Mouse (Mus musculus) ovary, postnatal 14 days (tissue): ENCODE measurements around the gene Ssh1.

Source experiments
- DNase-seq: peaks from one replicate; pipeline ENCODE4 v3.0.0; 2022; ENCODE audit warnings: low spot score

Ssh1 gene

DNA sequence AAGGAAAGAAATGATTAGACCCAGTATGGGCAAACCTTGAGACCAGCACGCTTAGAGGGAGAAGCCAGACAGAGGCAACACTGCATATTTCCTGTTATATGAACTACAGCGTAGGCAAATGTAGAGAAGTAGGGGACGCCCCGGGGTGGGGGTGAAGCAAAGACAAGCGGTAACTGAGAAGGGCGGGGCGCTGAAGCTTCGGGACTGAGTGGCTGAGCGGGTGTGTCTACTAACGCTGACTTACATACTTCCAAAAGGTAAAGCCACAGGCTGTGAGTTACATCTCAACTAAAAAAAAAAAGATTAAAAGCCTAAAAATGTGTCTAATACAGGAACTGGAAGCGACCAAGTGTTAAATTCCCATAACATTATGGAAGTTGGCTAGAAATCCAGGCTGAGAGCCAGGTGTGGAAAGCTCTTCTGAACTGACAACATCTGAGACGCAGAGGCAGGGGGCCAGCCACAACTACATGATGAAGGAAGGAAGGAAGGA, 1.3 kb downstream of the Ssh1 start:
- DNase-seq = no peak

DNA sequence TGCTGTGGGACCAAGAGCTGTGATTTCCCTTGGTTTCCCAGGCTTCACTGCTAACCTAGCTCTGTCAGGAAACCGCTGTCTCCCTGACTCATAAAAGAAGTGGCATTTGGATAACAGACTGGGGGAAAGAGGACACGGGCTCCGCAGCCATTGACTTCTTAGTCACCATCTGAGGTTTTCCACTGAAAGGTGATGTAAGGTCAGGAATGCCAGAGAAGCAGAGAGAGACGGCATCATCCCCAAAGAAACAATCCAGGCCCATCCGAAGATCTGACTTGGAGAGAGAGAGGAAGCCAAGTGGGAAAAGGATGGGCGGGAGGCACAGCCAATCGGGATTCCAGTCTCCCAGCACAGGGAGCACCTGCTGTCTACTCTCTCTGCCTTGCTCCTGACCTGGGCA, 2.6 kb downstream of the Ssh1 start:
- no peak for DNase-seq

DNA sequence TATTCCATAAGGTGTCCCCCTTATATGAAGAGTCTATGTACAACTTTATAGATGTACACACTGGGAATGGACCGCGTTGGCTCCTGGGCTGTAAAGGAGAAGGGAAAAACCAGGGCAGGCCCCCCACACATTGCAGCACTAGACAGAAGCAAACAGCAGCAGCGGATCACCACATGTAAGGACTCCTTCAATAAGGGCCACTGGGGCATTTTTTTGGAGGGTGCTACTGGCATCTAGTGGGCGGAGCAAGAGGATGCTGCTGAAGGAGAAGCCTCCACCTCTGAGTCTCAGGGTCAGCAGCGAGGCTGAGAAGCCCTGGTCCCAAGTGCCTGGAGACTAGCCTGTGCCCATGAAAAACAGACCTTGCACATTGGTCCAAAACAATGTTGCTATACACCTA, 3.1 kb downstream of the Ssh1 start:
- DNase-seq = no peak

DNA sequence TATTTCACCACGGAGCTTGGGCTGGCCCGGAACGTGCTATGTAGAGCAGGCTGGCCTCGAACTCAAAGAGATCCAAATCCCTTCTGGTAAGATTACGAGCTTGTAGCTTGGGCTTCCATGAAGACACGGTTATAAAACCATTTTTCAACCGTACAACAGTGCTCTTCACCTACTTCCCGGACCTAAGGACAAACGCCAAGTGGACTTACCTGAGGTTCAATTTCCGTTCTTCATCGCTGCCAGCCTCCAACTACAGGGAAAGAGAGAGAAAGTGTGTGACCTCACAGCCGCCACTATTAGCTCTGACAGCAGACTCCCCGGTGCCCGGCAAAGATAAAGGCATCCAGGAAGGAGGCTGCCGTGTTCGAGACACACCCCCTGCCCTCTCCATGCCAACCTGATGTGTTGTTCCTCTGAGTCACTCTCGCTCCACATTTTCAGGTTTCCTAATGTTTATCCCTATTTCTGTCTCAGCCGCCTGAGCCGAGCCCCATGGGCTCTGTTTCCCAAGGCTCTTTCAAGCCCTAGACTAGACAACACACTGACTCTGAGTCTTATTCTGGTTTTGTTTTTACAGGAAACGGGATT, 4.2 kb downstream of the Ssh1 start:
- no peak for DNase-seq

DNA sequence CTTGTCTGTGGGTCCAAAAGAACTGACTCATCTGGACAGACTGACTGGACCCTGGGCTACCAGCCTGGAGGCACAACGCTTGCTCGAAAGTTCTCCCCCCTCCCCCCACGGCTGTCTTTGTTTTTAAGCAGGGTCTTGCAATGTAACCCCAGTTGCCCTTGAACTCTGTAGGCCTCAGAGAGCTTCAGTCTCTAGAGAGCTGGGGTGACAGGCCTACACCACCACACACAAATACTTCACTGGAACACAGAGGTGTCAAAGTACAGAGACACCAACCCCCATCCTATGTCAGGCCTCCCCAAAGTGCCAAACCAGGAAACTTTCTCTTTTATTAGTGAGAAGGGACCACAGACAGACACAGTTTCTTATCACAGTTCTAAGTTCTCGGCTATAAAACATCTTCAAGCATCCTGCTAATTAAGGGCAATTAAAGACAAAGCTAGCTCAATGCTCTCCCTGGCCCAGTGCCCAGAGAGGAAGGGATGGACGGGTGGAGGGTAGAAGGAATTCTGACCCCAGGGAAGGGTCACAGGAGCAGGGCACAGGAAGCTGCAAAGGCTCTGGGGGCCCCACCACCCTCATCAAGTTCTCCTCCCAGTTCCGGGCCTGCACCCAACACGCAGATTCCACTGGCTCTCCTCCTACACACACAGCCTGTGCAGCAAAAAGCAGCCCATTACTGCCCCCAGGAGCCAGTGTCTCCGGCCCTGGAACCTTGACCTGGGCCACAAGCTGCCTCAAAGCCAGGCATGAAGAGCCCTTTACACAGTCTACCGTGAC, 7.3 kb downstream of the Ssh1 start:
- DNase-seq = peak; percentile 36

DNA sequence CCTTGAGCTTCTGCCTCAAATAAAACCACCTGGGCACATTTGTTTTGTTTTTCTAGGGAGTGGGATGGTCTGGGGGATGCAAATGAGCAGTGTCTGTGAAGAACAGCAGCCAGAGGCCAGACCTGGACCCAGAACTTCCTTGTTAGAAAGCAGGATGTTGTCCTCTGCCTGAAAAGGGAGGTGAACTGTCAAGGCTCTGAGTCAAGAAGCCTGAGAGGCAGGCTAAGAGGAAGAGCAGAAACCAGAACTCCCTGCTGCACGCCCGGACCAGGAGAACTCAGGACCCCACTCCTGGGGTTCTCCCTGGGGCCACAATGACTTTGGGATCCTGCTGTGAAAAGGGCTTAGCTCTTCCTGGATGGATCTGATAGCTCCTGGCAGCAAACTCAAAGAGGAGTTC, 8.0 kb downstream of the Ssh1 start:
- no peak for DNase-seq

DNA sequence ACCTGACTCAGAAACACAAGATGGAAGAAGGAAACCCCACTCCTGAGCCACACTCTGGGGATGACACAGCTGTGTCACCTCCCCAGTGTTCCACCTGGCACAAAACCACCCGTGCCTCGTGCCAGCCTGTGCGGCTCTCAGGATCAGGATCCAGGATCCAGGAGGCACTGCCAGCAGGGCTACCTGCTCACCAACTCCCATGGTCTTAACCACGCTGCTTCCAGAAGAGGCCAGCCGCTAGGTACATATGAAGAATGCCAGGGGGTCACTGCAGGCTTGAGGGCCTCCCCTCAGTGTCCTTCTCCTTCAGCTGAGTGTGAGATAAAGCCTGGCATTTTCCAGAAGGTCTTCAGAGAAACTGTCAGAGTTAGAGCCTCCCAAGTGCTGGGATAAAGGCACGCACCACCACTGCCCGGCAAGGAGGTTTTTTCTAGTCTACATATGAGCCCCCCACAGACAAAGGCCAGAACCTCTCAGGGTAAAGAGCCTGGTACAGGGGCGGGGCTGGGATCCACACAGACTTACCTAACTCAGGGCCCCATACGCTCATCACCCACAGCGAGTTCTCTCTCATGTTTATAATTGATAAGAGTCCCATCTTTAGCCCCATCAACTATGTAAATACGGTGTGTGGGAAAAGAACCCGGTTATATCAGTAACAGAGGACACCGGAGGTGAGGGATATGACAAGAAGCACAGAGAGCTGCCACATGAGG, 9.5 kb downstream of the Ssh1 start:
- no peak for DNase-seq

DNA sequence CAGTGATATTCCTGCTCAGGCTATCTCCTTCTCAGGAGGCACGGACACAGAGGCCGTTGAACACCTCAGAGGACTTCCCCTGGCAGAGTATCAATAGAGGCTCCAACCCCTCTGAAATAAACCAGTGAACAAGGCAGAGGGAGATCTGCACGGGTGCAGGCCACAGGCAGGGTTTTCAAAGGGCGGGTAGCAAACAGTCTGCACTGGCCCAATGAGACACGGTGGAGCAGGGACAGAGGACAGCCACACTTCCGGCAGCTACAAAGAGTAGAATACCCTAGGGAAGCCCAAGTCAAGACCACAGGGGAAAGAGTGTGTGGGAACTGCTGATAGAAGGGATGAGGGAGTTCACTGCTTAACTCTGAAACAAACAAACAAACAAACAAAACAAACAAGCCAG, 10.2 kb downstream of the Ssh1 start:
- DNase-seq = no peak

DNA sequence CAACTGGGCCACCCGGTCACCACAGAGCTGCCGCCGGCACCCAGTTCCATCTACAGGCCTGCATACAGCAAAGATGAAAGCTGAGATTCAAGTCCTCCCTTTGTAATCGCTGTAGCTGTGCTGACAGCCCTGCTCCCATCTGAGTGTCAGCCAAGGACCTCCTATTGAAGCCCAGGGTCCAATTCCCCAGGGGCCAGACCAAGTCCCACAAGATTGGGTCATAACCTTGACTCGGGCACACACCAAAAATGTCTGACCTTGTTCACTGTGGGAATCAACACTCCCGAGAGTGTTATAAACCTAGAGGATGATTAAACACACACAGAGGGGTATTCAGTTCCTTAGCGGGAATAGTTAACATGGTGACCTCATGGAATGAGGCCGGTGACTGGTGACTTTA, 11.9 kb downstream of the Ssh1 start:
- no peak for DNase-seq

DNA sequence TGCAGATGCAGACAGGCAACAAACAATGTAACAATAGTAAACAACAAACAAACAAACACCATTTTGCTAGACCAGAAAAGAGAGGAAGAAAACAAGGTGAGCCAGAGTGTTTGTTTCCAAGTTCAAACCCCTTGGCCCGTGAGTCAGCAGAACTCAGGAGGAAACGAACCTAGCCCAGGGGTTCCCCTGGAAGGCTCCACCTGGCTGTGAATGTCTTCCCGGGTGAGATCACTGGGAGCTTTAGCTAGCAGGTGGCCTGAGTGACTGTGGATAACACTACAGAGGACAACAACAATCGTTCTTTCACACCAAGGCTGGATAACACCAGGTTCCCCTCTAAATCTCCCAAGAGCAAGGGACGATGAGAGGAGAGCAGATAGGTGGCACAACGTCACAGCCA, 12.5 kb downstream of the Ssh1 start:
- no peak for DNase-seq

DNA sequence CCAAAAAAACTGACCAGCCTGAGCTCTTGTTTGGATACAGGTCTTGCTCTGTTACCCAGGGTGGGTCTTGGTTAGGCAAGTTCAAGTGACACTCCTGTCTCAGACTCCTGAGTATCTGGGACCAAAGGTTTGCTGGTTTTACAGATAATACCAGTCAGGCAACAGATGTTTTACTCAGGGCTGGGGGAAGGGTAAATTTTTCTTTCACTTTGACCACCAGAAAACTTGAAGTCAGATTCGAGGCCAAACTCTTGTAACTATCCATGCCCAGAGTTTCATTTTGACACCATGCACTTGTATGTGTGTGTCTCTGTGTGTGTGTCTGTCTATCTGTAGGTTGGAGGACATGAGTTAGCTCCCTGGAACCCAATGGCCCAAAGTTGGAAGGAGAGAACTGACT, 13.2 kb downstream of the Ssh1 start:
- DNase-seq = no peak

DNA sequence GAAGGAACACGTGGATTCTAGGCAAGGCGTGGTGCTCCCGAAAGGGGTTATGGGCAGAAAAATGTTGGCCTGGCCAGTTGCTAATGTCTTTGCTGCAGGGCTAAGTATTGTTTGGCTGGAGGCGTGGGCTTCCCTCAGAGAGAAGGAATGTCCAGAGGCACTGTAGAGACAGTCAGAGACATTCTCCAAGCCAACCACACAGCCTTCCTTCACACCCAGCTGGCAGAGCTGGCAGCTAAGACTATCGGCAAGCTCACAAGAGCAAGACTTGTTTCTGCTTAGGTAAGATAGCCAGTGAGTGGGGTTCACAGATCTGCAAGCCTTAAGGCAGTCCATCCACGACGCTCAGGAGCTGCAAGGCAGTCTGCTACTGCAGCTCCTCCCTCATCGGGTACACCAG, 16.4 kb downstream of the Ssh1 start:
- DNase-seq = no peak

DNA sequence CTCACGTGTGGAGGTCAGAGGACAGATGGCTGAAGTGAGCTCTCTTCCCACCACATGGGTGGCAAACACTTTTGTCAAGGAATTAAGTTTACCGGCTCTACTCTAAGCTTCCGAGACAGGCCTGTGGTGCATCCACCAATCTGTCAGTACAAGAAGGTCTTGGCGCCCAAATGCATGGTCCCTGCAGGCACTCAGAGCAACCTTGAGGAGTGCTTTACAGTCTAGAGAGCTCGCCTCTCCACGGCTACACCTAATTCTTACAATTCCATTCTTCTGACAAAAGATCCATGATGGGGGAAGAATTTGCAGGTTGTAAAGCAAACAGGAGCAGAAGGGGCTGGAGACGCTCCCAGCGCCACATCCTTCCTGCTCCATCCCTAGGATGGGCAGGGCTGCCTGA, 17.1 kb downstream of the Ssh1 start:
- no peak for DNase-seq

DNA sequence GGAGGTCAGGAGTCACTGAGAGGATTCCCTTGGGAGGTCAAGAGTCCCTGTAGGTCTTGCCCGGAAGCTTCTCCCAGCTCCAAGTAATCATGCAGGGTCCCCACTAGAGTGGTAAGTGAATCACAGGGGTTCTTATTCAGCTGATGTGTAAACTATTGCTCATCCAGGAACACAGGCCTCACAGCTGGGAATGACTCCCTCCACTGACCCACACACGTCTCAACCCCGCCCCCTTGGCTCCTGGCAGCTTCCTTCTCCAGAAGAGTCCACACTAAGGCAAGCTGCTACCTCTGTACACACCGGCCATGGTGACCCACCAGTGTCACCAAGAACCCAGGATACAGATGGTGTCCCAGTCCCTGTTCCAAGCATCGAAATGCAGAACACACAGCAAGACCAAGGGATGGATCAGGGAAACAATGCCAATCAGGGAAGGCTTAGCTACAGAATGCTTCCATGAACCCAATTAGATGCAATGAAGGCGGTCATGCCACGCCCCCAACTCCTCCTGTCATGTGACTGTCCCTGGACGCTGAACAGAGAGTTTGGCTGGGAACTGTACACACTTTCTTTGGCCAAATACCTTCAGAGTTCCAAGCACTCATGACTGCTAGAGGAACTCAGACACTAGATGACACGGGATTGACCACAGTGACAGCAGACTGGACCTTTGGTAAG, 18.0 kb downstream of the Ssh1 start:
- no peak for DNase-seq

DNA sequence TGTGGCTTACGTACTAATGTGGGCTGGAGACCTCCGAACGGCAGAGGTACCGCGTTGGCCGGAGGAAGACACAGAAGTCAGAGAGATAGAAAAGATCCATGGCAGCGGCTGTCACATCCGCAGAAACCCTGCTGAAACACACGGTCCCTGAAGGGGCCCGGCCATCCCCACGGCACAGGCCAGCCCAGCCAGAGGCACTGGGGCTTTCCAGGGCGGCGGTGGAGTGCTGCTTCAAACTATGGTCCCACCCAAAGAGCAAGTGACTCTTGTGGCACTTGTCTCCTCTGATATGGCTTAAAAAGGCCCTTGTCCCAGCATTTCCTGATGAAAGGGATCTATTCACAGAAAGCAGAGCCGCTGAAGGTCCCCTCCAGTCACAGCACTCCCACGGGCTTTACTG, 19.1 kb downstream of the Ssh1 start:
- DNase-seq = no peak

DNA sequence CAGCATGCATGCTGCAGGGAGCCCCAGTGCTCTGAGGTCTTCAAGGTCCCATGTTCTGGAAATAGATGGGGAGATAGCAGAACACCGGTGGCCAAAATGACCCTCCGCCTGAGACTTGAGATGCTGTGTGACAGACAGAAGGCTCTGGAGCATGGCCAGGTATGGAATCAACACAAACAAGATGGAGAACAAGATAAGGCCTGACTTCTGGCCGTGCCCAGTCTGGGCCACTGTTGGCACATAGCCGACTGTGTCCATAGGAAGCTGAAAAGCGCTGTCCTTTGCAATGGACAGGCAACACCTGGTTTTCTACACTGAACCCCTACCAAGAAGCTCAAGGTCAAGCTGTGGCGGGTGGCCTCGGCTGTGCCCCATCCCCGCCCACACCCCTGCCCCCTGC, 19.9 kb downstream of the Ssh1 start:
- DNase-seq = no peak

DNA sequence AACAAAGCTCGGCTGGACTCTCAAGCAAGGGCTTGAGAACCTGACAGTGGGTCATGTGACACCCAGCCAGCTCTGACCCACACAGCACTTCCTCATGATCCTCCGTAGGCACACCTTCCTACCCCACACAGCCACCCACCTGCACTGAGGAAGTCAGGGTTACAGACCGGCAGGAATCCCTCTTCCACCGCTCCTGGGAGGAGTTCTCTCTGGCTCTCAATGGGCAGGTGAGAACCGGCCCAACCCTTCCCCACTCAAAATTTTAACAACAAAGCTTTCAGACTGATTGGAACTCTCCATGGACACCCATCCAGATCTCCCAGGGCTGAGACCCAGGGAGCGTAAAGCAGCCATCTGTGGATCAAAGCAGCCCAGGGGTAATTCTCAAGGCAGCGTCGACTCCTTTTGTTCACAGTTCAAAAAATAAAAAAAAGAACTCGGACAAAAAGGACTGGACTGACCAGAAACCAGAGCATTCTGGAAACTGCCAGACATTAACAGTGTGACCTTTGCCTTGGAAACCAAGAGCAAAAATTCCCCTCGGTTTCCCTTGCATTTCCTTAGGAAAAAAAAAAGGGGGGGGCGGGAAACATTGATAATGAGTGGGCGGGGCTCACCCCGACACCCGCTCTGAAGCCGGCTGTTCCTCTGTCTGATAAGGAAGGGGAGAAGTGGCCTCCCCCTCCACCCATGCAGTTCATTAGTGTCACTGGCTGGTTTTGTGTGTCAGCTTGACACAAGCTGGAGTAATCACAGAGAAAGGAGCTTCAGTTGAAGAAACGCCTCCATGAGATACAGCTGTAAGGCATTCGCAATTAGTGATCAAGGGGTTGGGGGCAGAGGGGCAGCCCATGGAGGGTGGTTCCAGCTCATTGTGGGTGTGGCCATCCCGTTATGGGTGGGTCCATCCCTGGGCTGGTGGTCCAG, 20.8 kb downstream of the Ssh1 start:
- no peak for DNase-seq

DNA sequence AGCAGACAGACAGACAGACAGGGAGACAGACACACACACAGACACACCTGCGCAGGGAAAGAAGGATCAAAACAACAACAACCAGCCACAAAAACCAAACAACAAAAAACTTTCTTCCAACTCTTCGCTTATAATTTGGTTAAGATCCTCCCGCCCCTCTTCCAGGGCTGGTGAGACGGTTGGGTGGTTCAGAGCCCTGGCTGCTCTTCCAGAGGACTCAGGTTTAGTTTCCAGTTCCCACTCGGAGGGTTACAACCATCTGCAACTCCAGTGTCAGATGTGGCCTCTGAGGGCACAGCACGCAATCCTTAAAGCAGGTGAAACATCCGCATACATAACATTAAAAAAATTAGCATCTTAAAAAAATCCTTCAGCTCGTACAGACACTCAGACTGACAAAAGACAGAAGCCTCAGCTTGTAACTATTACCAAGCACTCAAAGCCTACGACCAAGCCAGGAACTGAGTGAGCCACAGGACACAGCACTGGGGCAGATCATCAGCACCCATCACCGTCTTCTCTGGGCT, 22.2 kb downstream of the Ssh1 start:
- no peak for DNase-seq

DNA sequence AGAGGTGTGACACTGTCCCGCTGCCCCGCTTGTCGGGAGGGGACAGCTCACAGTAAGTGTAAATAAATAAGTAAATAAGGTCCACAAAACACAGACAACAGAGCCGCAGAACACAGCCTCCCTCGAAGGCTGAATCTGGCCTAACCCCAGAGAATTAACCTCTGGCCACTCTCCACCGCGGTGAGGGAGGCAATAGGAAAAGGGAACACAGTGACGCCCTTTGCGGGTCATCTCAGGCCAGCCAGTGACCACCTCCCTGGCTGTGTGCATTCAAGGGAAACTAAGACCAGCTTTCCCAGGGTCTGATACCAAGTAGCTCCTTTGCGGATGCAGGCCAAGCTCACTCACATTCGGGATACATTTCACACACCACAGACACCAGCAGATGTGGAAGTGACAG, 25.3 kb downstream of the Ssh1 start:
- DNase-seq = no peak

DNA sequence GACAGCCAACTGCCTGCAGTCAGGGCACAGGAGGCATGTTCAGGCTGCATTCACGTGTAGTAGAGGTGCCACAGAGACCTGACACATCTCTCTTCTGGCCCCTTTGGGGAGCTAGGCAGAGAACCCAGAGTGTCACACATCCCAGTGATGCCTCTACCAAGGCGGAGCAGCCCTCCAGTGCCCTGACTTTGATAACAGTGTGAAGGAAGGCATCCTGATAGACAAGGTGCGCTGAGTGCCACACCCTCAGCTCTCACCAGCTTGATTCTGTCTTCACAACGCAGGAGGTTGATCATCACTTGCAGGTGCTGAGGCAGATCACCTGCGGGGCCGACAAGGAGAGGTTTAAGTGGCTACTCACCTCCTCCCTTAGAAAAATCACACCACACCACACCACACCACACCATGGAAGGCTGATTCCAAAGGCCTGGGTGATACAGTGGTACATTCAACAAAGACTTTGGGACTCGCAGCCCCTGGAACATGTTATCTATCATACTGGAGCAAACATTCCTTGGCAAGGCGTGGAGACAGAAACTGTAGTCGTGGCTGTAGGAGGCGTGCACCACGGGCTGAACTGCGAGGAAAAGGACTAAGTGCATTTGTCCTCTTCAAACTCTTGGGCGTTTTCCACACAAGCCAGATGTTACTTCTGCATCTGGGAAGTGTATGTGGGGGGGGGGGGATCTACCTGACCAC, 27.1 kb downstream of the Ssh1 start:
- DNase-seq = no peak

DNA sequence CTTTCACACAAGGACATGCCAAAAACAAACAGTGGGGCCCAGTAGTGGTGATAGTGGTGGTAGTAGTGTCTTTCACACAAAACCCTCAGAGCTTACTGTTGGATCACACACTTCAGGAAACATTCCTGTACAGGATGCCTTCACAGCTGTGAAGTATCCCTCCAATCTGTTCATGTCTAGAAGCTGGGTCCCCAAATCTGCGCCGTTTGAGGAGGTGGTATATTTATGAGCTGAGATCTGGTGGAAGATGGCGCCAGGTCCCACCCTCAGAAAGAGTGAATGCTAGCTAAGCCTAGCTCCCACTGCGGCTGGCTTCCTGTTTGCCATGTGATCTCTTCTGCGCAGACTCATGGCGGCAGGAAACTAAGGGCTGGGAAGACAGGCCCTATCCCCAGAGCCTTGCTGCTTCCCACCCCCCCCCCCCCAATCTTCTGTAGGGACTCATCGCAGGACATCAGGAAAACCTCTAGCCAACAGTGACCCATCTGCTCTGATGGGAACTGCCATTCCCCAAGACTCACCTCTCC, 28.0 kb downstream of the Ssh1 start:
- DNase-seq = no peak
